Mouse (Mus musculus): Measurements from ENCODE around the gene Car6. TPM values are rescaled to one million over a fixed set of nuclear protein-coding genes. Genes with fewer than 3 reads are reported as not detected.

The Car6 gene
- total RNA-seq, 2 experiments from 2014 or later: not detected

DNA sequence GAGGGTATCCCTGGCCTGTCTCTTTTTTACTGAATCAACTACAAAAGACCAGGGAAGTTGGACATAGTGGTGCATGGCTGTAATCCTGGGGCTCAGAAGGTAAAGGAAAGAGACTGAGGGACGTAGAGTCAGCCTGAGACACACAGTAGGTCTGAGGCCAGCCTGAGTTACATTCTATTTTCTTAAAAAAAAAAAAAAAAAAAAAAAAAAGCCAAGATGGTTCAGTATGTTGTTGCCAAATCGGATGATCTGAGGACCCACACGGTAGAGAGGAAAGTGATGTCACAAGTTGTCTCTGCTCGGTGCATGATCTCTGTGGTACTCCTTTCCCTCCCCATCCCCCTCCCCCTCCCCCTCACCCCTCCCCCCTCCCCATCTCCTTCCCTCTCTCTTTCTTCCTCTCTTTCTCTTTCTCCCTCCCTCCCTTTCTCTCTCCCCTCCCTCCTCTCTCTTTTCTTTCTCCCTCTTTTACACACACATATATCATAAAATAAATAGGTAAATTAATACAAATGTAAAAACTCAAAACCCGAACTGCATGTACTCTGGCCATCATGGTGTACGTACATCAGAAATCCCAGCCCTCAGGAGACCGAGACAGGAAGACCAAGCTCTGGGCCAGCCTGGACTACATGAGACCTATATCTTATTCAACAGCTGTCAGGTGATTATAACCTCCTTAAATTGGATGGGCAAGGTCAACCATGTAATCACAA is 63.6 kb downstream of the Car6 start:
- DNase-seq (ENCODE audit: low spot score in 2 of 2): no peak

Other genes with a start within 250 kb of the Car6 start
- gene Spsb1, start 246.3 kb downstream of the Car6 start, total RNA-seq (2021): 10 to 100 TPM; 27.2 to 36.3 TPM
- 10 to 100 TPM; 10.2 to 10.6 TPM for gene H6pd, start 192.3 kb downstream of the Car6 start, total RNA-seq (2021)
- gene Gpr157, start 114.0 kb downstream of the Car6 start, total RNA-seq (2021): 1 to 10 TPM; 1.2 to 1.5 TPM
- 1 to 10 TPM; 4.9 to 6.0 TPM for gene Slc2a5, start 82.0 kb downstream of the Car6 start, total RNA-seq (2021)
- not detected for gene Slc2a7, start 52.4 kb downstream of the Car6 start, total RNA-seq (2021)
- gene Eno1, start 35.4 kb upstream of the Car6 start, total RNA-seq (2021): 100 to 1,000 TPM; 421 to 451 TPM
- 100 to 1,000 TPM; 128 to 139 TPM for gene Rere, start 80.3 kb upstream of the Car6 start, total RNA-seq (2021)

Data from layer of hippocampus, adult 18-20 months (tissue).